Mouse (Mus musculus) megakaryocyte, embryonic 14.5 days (primary cell): ENCODE results near the gene Plcd1.

Source experiments
- FLI1 ChIP-seq: IDR thresholded peaks from 2 replicates; pipeline ENCODE4 v1.6.1; 2012; ENCODE audit warnings: low read length, inconsistent platforms, mixed read lengths
- GATA1 ChIP-seq: IDR thresholded peaks from 3 replicates; pipeline ENCODE4 v1.6.1; 2012; ENCODE audit warnings: mixed read lengths, low read length, inconsistent platforms, borderline replicate concordance

DNA sequence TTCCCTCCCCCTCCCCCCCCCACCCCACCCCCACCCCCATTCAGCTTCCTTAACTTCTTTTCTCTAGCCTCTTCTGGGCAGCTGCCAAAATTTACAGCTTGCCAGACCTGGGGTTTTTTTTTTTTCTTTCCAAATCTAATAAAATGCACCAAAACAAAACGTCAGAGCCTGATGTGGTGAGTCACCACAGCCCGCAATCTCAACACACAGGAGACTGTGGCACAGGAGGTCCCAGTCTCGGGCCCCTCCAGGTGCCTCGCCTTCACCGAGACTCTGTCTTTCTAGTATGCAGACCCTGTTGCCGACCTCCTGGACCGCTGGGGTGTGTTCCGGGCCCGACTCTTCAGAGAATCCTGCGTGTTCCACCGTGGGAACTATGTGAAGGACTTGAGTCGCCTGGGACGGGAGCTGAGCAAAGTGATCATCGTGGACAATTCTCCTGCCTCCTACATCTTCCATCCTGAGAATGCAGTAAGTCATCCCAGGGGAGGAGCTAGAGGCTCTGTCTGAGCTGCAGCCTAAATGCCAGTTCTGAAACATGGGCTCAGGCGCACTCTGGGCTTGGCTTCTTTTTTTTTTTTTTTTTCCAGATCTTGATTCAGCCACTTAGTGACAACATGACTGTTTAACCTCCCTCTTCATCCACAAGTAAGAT lies 56.1 kb downstream of the Plcd1 start:
- no peak for TF ChIP-seq GATA1
- TF ChIP-seq FLI1 = no peak
